Mouse (Mus musculus) liver, embryonic 14.5 days (tissue): ENCODE results near the gene Pdxdc1. TPM values are rescaled to one million over a fixed set of nuclear protein-coding genes. Genes with fewer than 3 reads are reported as not detected.
A peak's percentile ranks its signal among the peaks of the same experiment; 100 is the strongest.

Source experiments
- ATAC-seq: fragments of 200-750 bp; cut with Nextera tagmentation; 2 replicates; pipeline ENCODE4 v1.8.0; 2017; ENCODE audit warnings: moderate number of reproducible peaks, mild to moderate bottlenecking, moderate library complexity; ENCODE audit not compliant: insufficient read depth
- DNase-seq, 3 experiments: peaks; one replicate each; pipeline ENCODE4 v3.0.0-alpha.2; 2012 to 2013; ENCODE audit warnings: low read depth in 3 of 3, low spot score in 3 of 3
- H3K27ac ChIP-seq: fragments of 300-500 bp; sonication (generic); 2 replicates; pipeline ENCODE4 v1.5.1; 2014; ENCODE audit warnings: moderate library complexity, mild to moderate bottlenecking, control low read depth, inconsistent platforms
- H3K27me3 ChIP-seq: fragments of 300-500 bp; sonication (generic); 2 replicates; pipeline ENCODE4 v1.6.1; 2014; ENCODE audit warnings: mild to moderate bottlenecking, low read length, moderate library complexity; ENCODE audit not compliant: control insufficient read depth, insufficient read depth
- H3K36me3 ChIP-seq: fragments of 300-500 bp; sonication (generic); replicated peaks from 2 replicates; pipeline ENCODE4 v1.6.1; 2014; ENCODE audit warnings: low read depth; ENCODE audit not compliant: control insufficient read depth, insufficient read depth
- H3K4me1 ChIP-seq, 2 experiments: fragments of 200-500 bp in 1 of 2; fragments of 300-500 bp in 1 of 2; sonication (generic) in 1 of 2; replicated peaks; 2 replicates each; pipeline ENCODE4 v1.6.1; 2012 to 2014; ENCODE audit warnings: antibody characterized with exemption in 1 of 2, inconsistent platforms in 1 of 2, low read length in 1 of 2; ENCODE audit not compliant: control insufficient read depth in 2 of 2, insufficient read depth in 2 of 2
- H3K4me2 ChIP-seq: fragments of 300-500 bp; sonication (generic); 2 replicates; pipeline ENCODE4 v1.6.1; 2014; ENCODE audit warnings: low read depth, mild to moderate bottlenecking, control low read depth, moderate library complexity
- H3K4me3 ChIP-seq, 2 experiments: fragments of 200-500 bp in 1 of 2; fragments of 300-500 bp in 1 of 2; sonication (generic) in 1 of 2; 2 replicates each; pipeline ENCODE4 v1.5.1; 2012 to 2014; ENCODE audit warnings: low read depth in 2 of 2, low read length in 2 of 2, mild to moderate bottlenecking in 2 of 2, control low read depth in 1 of 2, inconsistent platforms in 1 of 2, moderate library complexity in 1 of 2; ENCODE audit not compliant: insufficient read depth in 1 of 2
- H3K9ac ChIP-seq: fragments of 300-500 bp; sonication (generic); replicated peaks from 2 replicates; pipeline ENCODE4 v1.6.1; 2014; ENCODE audit warnings: mild to moderate bottlenecking, control low read depth, moderate library complexity
- H3K9me3 ChIP-seq: fragments of 300-500 bp; sonication (generic); 2 replicates; pipeline ENCODE4 v1.6.1; 2016; ENCODE audit warnings: low read length, mixed read lengths; ENCODE audit not compliant: control insufficient read depth
- CTCF ChIP-seq: IDR thresholded peaks from 2 replicates; pipeline ENCODE4 v1.5.1; 2016; ENCODE audit warnings: antibody characterized with exemption, low read depth, control low read depth
- EP300 ChIP-seq: IDR thresholded peaks from 2 replicates; pipeline ENCODE4 v1.6.1; 2016; ENCODE audit warnings: antibody characterized with exemption, low read depth
- WGBS: fragments of 180-500 bp; shearing (Covaris S2); extraction: QIAGEN DNeasy Blood & Tissue Kit; methylation state at CpG from one replicate; pipeline ENCODE4 v1.1.7; 2014; ENCODE audit not compliant: insufficient replicate concordance; 5-methylcytosine and 5-hydroxymethylcytosine counted together
- polyA plus RNA-seq, 2 experiments: library from polyadenylated mRNA; depleted of rRNA in 1 of 2; stranded (reverse) in 1 of 2; unstranded in 1 of 2; fragments of >200 nt; fragmentation: Nextera tagmentation in 1 of 2; extraction: Ambion mirVana in 1 of 2; gene quantifications; 2 replicates each; pipeline versions ENCODE4 v1.2.1 to v1.2.3; 2012 to 2014

Gene Pdxdc1
- polyA plus RNA-seq, 2 experiments: 16.3 to 21.7 TPM

DNA sequence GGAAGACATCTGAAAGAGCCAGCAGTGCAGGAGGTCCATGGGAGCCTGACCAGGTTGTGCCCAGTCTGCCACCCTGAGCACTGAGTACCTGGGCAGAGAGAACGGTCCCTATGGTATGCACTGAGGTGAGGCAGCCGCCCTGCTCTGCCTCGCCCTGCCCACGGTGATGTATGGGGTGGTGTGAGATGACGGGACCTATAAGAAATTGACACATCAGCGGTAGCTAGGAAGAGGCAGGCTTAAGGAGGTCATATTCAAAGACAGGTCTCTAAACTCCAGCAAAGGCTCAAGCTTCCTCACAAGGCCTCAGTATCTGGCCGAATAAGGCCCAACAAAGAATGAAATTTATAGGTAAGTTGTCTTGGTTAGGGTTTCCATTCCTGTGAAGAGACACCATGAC lies 18.9 kb upstream of the Pdxdc1 start:
- ATAC-seq: no peak
- DNase-seq: no peak
- Histone ChIP-seq H3K4me3 (no peak overlapping the region), H3K4me2 (no peak overlapping the region), H3K9me3 (no peaks in the 10 kb centered on the region), H3K4me1 (no peaks in the 10 kb centered on the region), H3K27ac (no peak overlapping the region), H3K36me3 (no peaks in the 10 kb centered on the region), H3K27me3 (no peaks in the 10 kb centered on the region), H3K9ac (no peak overlapping the region)
- no peak for TF ChIP-seq EP300
- TF ChIP-seq CTCF: no peak
- WGBS: 77% methylated on average over 7 of the region's 7 CpGs

GRCm38 (mm10) chr16:13921063-13921462 lies 18.1 kb upstream of the Pdxdc1 start:
- H3K27me3 ChIP-seq: no peaks in the 10 kb centered on the region
- WGBS: 68% methylated on average over 6 of the region's 6 CpGs
- ATAC-seq (no peak), DNase-seq (no peak)
- H3K9ac ChIP-seq: no peak overlapping the region
- no peak overlapping the region for H3K4me3 ChIP-seq
- no peak for TF ChIP-seq EP300
- TF ChIP-seq CTCF: peak; percentile 50
- H3K27ac ChIP-seq: no peak overlapping the region
- H3K4me1 ChIP-seq: no peaks in the 10 kb centered on the region
- H3K36me3 ChIP-seq: no peaks in the 10 kb centered on the region
- no peak overlapping the region for H3K4me2 ChIP-seq
- no peaks in the 10 kb centered on the region for H3K9me3 ChIP-seq

GRCm38 (mm10) chr16:13920093-13920492 lies 17.2 kb upstream of the Pdxdc1 start:
- H3K9me3 ChIP-seq: no peaks in the 10 kb centered on the region
- H3K36me3 ChIP-seq: no peaks in the 10 kb centered on the region
- H3K27ac ChIP-seq: no peak overlapping the region
- H3K4me2 ChIP-seq: no peak overlapping the region
- ATAC-seq (no peak), DNase-seq (no peak)
- TF ChIP-seq EP300: no peak
- no peak for TF ChIP-seq CTCF
- H3K27me3 ChIP-seq: no peaks in the 10 kb centered on the region
- WGBS: 81% methylated on average over 5 of the region's 5 CpGs
- no peak overlapping the region for H3K4me3 ChIP-seq
- no peak overlapping the region for H3K9ac ChIP-seq
- H3K4me1 ChIP-seq: no peaks in the 10 kb centered on the region

DNA sequence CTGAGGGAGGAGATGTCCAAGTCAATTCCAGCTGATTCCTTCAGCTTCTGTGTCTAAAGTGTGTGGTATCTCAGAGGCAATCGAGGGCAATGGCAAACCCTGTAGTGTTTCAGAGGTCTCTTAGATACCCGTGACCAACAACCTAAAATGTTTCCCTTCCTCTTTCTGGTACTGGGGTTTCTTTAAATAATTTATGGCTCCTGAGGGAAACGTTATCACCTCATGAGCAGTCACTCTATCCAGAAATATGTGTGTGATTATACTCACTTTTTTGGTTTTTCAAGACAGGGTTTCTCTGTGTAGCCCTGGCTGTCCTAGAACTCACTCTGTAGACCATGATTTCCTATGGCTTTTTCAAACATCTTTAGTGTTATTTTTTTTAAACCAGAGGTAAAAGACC lies 4.4 kb upstream of the Pdxdc1 start:
- Histone ChIP-seq H3K27ac (no peak overlapping the region), H3K9me3 (no peaks in the 10 kb centered on the region), H3K27me3 (no peaks in the 10 kb centered on the region), H3K4me1 (peaks cover 0 to 6% of the 10 kb centered on the region in 2 experiments; a peak in 2 of 4 replicates), H3K36me3 (no peaks in the 10 kb centered on the region), H3K9ac (no peak overlapping the region), H3K4me3 (no peak overlapping the region), H3K4me2 (no peak overlapping the region)
- WGBS: 38% methylated on average over 3 of the region's 3 CpGs
- DNase-seq: no peak
- TF ChIP-seq CTCF: no peak
- TF ChIP-seq EP300: no peak
- ATAC-seq: no peak

- peak; percentile 68 to 81 (median 68) for DNase-seq
- WGBS: 2% methylated on average over 8 of the region's 8 CpGs
- ATAC-seq: peak; percentile 67
- TF ChIP-seq CTCF (peak; percentile 70), EP300 (no peak)
- Histone ChIP-seq H3K27ac (peak overlapping the region; percentile 84), H3K9ac (peak overlapping the region; percentile 93), H3K4me1 (peaks cover 6 to 19% of the 10 kb centered on the region in 2 experiments), H3K36me3 (no peaks in the 10 kb centered on the region), H3K27me3 (no peaks in the 10 kb centered on the region), H3K9me3 (no peaks in the 10 kb centered on the region), H3K4me3 (peak overlapping the region; percentile 94 to 95), H3K4me2 (peak overlapping the region; percentile 84)
Observed at GRCm38 (mm10) chr16:13903488-13903887, 557 bp upstream of the Pdxdc1 start.
